Mouse (Mus musculus): Measurements from ENCODE around the gene Parp2.
"Not testable (repeated sequence)": the region's sequence is repeated elsewhere in the genome, so short reads cannot be mapped to it uniquely, and the experiment has no call there.

GRCm38 (mm10) chr14:50806469-50806868 is 1.2 kb upstream of the Parp2 start:
- TF ChIP-seq FLI1 (IDR thresholded peaks at IDR 0.05; ENCODE audit: low read length); GATA1 (IDR thresholded peaks at IDR 0.05; ENCODE audit: borderline replicate concordance, low read length): not testable (repeated sequence)

Measured in megakaryocyte, embryonic 14.5 days (primary cell).